Mouse (Mus musculus): ENCODE measurements around the gene Ldlr. TPM values are rescaled to one million over a fixed set of nuclear protein-coding genes. Genes with fewer than 3 reads are reported as not detected.
"Not testable (repeated sequence)": the region's sequence is repeated elsewhere in the genome, so short reads cannot be mapped to it uniquely, and the experiment has no call there.

The Ldlr gene
- polyA plus RNA-seq, 1 experiment from 2014 or later: 22.1 TPM

DNA sequence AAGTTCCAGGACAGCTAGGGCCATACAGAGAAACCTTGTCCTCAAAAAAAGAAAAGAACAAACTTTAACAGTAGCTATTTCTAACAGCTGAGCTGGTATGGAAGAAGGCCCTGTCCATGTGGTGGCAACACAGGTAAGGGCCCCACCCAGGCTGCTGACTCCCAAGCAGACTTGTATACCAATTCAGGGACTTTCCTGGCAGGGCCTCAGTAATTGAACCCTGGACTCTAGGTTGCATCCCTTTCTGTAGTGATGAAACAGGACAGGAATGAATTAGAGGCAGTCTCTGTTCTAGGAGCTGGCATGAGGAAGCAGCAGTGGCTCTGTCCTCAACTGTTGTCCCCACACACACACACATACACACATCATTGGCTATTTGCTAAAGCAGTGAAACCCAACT, 29.2 kb upstream of the Ldlr start:
- no peak overlapping the region for H3K9ac ChIP-seq (ENCODE audit: low read length)
- no peak for DNase-seq (ENCODE audit: low spot score, missing footprints)
- no peak for ATAC-seq (ENCODE audit: low FRiP score)
- no peaks in the 10 kb centered on the region for H3K4me1 ChIP-seq (ENCODE audit: control insufficient read depth, insufficient read depth, low read length)
- peaks cover 22% of the 10 kb centered on the region for H3K36me3 ChIP-seq (ENCODE audit: control insufficient read depth, insufficient read depth, low read length)
- H3K9me3 ChIP-seq (ENCODE audit: control insufficient read depth, low read length): no peaks in the 10 kb centered on the region
- H3K4me2 ChIP-seq: no peak overlapping the region
- no peak overlapping the region for H3K4me3 ChIP-seq (ENCODE audit: low read depth, low read length)
- H3K27me3 ChIP-seq (ENCODE audit: control insufficient read depth, insufficient read depth, low read length): no peaks in the 10 kb centered on the region
- no peak overlapping the region for H3K27ac ChIP-seq (ENCODE audit: low read depth, low read length)

DNA sequence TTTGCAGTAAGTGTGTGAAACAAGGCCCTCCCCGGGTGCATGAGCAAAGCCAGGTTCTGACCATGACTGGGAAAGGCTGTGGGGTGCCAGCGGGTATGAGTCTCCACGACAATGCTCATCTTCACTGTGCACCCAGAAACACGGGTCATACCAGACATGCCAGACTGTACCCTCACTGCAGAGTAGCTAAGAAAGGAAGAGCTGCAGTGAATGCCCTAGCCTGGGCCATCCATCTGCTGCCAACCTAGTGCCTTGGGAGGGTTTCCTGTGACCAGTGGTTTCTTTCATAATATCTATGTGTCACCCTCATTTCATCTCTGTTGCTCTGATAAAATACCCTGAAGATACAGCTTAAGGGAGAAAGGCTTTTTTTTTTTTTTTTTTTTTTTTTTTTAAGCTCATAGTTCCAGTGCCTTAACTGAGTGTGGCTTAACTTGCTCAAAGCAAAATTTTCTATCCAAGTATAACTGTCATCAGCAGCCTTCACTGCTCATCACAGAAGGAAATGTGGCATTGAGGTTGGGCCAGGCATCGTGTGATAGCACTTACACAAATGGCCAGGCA, 28.0 kb upstream of the Ldlr start:
- Histone ChIP-seq H3K9ac (ENCODE audit: low read length) (no peak overlapping the region), H3K4me3 (ENCODE audit: low read depth, low read length) (no peak overlapping the region), H3K4me1 (ENCODE audit: control insufficient read depth, insufficient read depth, low read length) (no peaks in the 10 kb centered on the region), H3K27me3 (ENCODE audit: control insufficient read depth, insufficient read depth, low read length) (no peaks in the 10 kb centered on the region), H3K27ac (ENCODE audit: low read depth, low read length) (no peak overlapping the region), H3K36me3 (ENCODE audit: control insufficient read depth, insufficient read depth, low read length) (peaks cover 21% of the 10 kb centered on the region), H3K4me2 (no peak overlapping the region), H3K9me3 (ENCODE audit: control insufficient read depth, low read length) (no peaks in the 10 kb centered on the region)
- 91% methylated on average over 5 of the region's 5 CpGs for WGBS
- DNase-seq (ENCODE audit: low spot score, missing footprints): no peak
- no peak for ATAC-seq (ENCODE audit: low FRiP score)

DNA sequence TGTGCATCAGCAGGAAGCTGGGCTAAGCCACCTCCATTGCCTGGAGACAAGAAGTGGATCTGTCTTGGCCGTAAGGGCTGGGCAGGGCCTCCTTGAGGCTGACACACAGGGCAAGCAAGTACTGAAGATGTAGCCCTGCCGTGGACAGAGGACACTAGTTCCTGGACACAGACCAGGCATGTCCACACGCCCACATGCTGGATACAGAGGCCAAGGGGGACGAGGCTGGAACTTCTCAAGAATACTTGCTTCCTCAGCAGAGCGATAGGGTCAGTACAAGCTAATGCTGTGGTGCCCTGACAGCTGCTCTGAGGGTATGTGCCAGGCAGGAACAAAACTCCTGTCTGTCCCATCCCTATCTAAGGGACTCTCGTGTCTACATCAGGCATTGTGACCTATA, 26.2 kb upstream of the Ldlr start:
- H3K36me3 ChIP-seq (ENCODE audit: control insufficient read depth, insufficient read depth, low read length): peaks cover 22% of the 10 kb centered on the region
- WGBS: 86% methylated on average over 6 of the region's 6 CpGs

DNA sequence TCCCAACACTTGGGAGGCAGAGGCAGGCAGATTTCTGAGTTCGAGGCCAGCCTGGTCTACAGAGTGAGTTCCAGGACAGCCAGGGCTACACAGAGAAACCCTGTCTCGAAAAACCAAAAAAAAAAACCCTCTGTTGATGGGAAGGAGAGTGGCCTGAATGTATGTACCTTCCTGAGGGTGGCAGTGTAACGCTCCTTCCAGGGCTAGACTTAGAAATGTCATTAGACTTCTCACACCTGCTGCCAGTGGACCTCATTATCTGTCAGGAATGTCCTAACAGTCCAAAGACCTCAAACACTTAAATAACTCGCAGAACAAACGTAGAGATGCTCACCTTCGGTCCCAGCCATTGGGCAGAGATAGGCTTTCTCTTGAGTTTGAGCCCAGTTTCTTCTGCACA, 24.0 kb upstream of the Ldlr start:
- not testable (repeated sequence) for H3K4me2 ChIP-seq

More for the DNA sequence above, 26.2 kb upstream of the Ldlr start:
- ATAC-seq (ENCODE audit: low FRiP score) (no peak), DNase-seq (ENCODE audit: low spot score, missing footprints) (no peak)
- Histone ChIP-seq H3K27me3 (ENCODE audit: control insufficient read depth, insufficient read depth, low read length) (no peaks in the 10 kb centered on the region), H3K4me1 (ENCODE audit: control insufficient read depth, insufficient read depth, low read length) (no peaks in the 10 kb centered on the region), H3K27ac (ENCODE audit: low read depth, low read length) (no peak overlapping the region), H3K4me3 (ENCODE audit: low read depth, low read length) (no peak overlapping the region), H3K4me2 (no peak overlapping the region), H3K9ac (ENCODE audit: low read length) (no peak overlapping the region), H3K9me3 (ENCODE audit: control insufficient read depth, low read length) (no peaks in the 10 kb centered on the region)

DNA sequence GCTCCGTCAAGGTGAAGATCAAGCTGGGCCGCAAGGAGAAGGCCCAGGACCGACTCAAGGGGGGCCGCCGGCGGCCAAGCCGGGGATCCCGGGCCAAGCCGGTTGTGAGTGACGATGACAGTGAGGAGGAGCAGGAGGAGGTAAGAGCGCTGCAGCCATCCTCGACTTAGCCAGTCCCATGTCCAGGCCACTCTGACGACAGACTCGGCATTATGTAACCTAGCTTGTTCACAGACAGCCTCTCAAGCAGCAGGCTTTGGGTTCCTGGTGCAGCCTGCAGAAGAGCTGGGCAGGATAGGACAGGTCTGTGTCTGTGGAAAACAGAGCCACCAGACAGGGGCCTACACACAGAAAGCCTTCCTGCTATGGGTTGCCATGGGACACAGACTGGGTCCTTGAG, 22.2 kb upstream of the Ldlr start:
- WGBS: 95% methylated on average over 14 of the region's 14 CpGs
- ATAC-seq (ENCODE audit: low FRiP score) (no peak), DNase-seq (ENCODE audit: low spot score, missing footprints) (no peak)
- no peaks in the 10 kb centered on the region for H3K9me3 ChIP-seq (ENCODE audit: control insufficient read depth, low read length)
- no peak overlapping the region for H3K27ac ChIP-seq (ENCODE audit: low read depth, low read length)
- no peak overlapping the region for H3K4me2 ChIP-seq
- peaks cover 34% of the 10 kb centered on the region for H3K36me3 ChIP-seq (ENCODE audit: control insufficient read depth, insufficient read depth, low read length)
- no peak overlapping the region for H3K4me3 ChIP-seq (ENCODE audit: low read depth, low read length)
- H3K27me3 ChIP-seq (ENCODE audit: control insufficient read depth, insufficient read depth, low read length): no peaks in the 10 kb centered on the region
- H3K4me1 ChIP-seq (ENCODE audit: control insufficient read depth, insufficient read depth, low read length): no peaks in the 10 kb centered on the region
- H3K9ac ChIP-seq (ENCODE audit: low read length): no peak overlapping the region

More for the DNA sequence above, 24.0 kb upstream of the Ldlr start:
- peaks cover 34% of the 10 kb centered on the region for H3K36me3 ChIP-seq (ENCODE audit: control insufficient read depth, insufficient read depth, low read length)
- H3K27ac ChIP-seq (ENCODE audit: low read depth, low read length); H3K27me3 ChIP-seq (ENCODE audit: control insufficient read depth, insufficient read depth, low read length); H3K9me3 ChIP-seq (ENCODE audit: control insufficient read depth, low read length); H3K9ac ChIP-seq (ENCODE audit: low read length); H3K4me3 ChIP-seq (ENCODE audit: low read depth, low read length); H3K4me1 ChIP-seq (ENCODE audit: control insufficient read depth, insufficient read depth, low read length); ATAC-seq (ENCODE audit: low FRiP score); DNase-seq (ENCODE audit: low spot score, missing footprints): not testable (repeated sequence)
- 91% methylated on average over 6 of the region's 6 CpGs for WGBS

DNA sequence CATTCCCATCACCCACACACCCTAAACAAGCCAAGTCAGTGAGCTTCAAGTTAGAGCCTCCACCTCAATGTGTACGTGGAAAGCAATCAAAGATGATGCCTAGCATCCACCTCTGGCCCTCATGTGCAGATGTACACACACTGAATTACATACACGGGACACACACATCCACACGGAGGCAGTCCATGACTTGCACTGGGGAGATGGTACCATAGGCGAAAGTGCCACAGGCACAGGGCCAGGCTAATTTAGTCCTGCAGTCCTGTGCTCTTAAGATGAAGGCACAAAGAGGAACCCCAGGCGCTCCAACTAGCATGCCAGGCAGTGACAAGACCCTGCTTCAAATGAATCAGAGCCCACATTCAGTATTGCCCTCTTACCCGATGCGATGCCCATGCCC, 19.8 kb upstream of the Ldlr start:
- no peaks in the 10 kb centered on the region for H3K27me3 ChIP-seq (ENCODE audit: control insufficient read depth, insufficient read depth, low read length)
- H3K27ac ChIP-seq (ENCODE audit: low read depth, low read length): no peak overlapping the region
- no peak overlapping the region for H3K4me2 ChIP-seq
- peaks cover 40% of the 10 kb centered on the region for H3K36me3 ChIP-seq (ENCODE audit: control insufficient read depth, insufficient read depth, low read length)
- DNase-seq (ENCODE audit: low spot score, missing footprints) (no peak), ATAC-seq (ENCODE audit: low FRiP score) (no peak)
- no peak overlapping the region for H3K9ac ChIP-seq (ENCODE audit: low read length)
- H3K9me3 ChIP-seq (ENCODE audit: control insufficient read depth, low read length): no peaks in the 10 kb centered on the region
- WGBS: 95% methylated on average over 7 of the region's 7 CpGs
- H3K4me3 ChIP-seq (ENCODE audit: low read depth, low read length): no peak overlapping the region
- no peaks in the 10 kb centered on the region for H3K4me1 ChIP-seq (ENCODE audit: control insufficient read depth, insufficient read depth, low read length)

DNA sequence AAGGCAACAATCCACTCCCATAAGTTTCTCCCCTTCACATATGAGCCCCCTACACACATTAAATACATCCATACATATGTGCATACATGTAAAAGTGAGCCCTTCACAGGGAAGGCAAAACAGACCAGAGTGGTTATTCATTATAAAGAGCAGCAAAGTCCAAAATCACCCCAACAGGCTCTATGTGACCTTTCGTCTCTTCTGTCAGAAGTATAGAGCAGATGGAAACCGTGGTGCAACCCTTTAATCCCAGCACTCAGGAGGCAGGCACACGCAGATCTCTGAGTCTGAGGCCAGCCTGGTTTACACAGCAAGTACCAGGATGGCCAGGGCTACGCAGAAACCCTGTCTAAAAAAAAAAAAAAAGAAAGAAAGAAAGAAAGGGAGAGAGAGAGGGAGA, 17.2 kb upstream of the Ldlr start:
- 82% methylated on average over 4 of the region's 4 CpGs for WGBS
- Histone ChIP-seq H3K27ac (ENCODE audit: low read depth, low read length) (no peak overlapping the region), H3K4me2 (no peak overlapping the region), H3K27me3 (ENCODE audit: control insufficient read depth, insufficient read depth, low read length) (no peaks in the 10 kb centered on the region), H3K36me3 (ENCODE audit: control insufficient read depth, insufficient read depth, low read length) (peaks cover 32% of the 10 kb centered on the region), H3K4me3 (ENCODE audit: low read depth, low read length) (no peak overlapping the region), H3K4me1 (ENCODE audit: control insufficient read depth, insufficient read depth, low read length) (no peaks in the 10 kb centered on the region), H3K9ac (ENCODE audit: low read length) (no peak overlapping the region), H3K9me3 (ENCODE audit: control insufficient read depth, low read length) (no peaks in the 10 kb centered on the region)
- no peak for DNase-seq (ENCODE audit: low spot score, missing footprints)
- ATAC-seq (ENCODE audit: low FRiP score): no peak

DNA sequence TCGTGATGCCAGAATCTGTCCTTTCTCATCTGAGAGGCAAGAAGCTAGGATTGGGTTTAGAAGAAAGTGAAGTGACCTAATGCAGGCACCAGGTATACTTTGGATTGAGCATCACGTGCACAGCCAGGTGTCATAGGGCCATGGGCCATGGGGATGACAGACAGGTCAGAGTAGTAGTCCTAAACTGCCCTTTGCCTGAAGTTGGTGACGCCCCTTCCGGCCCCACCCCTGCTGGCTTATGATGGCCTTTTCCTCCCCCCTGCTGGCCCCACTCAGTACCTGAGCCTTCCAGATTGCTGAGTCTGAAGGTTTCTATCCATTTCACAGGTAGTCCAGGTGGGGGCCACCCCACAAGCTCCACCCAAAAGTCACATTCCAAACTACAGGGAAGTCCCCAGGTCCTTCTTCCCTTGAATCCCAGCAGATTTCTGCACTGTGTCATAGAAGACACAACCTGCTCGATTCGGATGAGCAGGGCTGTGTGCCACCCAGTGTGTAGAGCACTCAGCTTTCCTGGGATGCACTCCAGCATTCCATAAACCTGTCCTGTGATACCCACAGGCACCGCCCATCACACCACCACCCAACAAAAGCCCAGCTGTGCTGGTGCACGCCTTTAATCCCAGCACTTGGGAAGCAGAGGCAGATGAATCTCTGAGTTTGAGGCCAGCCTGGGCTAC, 16.6 kb upstream of the Ldlr start:
- H3K4me3 ChIP-seq (ENCODE audit: low read depth, low read length): no peak overlapping the region
- H3K4me2 ChIP-seq: no peak overlapping the region
- no peak for DNase-seq (ENCODE audit: low spot score, missing footprints)
- H3K27ac ChIP-seq (ENCODE audit: low read depth, low read length): no peak overlapping the region
- H3K27me3 ChIP-seq (ENCODE audit: control insufficient read depth, insufficient read depth, low read length): no peaks in the 10 kb centered on the region
- WGBS: 89% methylated on average over 8 of the region's 8 CpGs
- H3K9ac ChIP-seq (ENCODE audit: low read length): no peak overlapping the region
- no peak for ATAC-seq (ENCODE audit: low FRiP score)
- peaks cover 28% of the 10 kb centered on the region for H3K36me3 ChIP-seq (ENCODE audit: control insufficient read depth, insufficient read depth, low read length)
- H3K4me1 ChIP-seq (ENCODE audit: control insufficient read depth, insufficient read depth, low read length): no peaks in the 10 kb centered on the region
- no peaks in the 10 kb centered on the region for H3K9me3 ChIP-seq (ENCODE audit: control insufficient read depth, low read length)

DNA sequence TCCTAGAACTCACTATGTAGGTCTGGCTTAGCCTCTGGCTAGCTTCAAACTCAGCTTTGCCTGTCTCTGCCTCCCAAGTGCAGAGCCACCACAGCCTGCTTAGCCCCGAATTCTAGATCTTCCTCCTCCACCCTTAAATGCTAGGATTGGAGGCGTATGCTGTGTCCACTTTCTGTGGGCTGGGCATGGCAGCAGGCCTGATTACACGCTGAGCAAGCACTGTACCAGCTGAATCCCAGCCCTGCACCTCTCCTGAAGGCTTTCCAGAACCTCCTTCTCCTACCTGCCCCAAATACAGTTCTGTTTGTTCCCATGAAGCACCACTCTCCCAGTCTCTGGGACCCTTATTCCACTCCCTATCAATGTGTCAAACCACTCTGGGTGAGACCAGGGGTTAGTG, 13.9 kb upstream of the Ldlr start:
- 93% methylated on average over 3 of the region's 3 CpGs for WGBS

More for the DNA sequence above, 13.9 kb upstream of the Ldlr start:
- no peak for ATAC-seq (ENCODE audit: low FRiP score)
- Histone ChIP-seq H3K4me1 (ENCODE audit: control insufficient read depth, insufficient read depth, low read length) (no peaks in the 10 kb centered on the region), H3K9me3 (ENCODE audit: control insufficient read depth, low read length) (no peaks in the 10 kb centered on the region), H3K36me3 (ENCODE audit: control insufficient read depth, insufficient read depth, low read length) (peaks cover 10% of the 10 kb centered on the region), H3K27ac (ENCODE audit: low read depth, low read length) (no peak overlapping the region), H3K4me2 (no peak overlapping the region), H3K4me3 (ENCODE audit: low read depth, low read length) (no peak overlapping the region), H3K27me3 (ENCODE audit: control insufficient read depth, insufficient read depth, low read length) (no peaks in the 10 kb centered on the region), H3K9ac (ENCODE audit: low read length) (no peak overlapping the region)
- no peak for DNase-seq (ENCODE audit: low spot score, missing footprints)
